Mouse (Mus musculus) neural tube, embryonic 15.5 days (tissue): Measurements from ENCODE around the gene Pdcd2. TPM values are rescaled to one million over a fixed set of nuclear protein-coding genes. Genes with fewer than 3 reads are reported as not detected.

ENCODE experiments used
- ATAC-seq: fragments of 200-750 bp; cut with Nextera tagmentation; 2 replicates; pipeline ENCODE4 v1.8.0; 2017; ENCODE audit warnings: mild to moderate bottlenecking, moderate TSS enrichment, moderate library complexity; ENCODE audit not compliant: low FRiP score
- H3K27ac ChIP-seq: fragments of 300-500 bp; sonication (generic); replicated peaks from 2 replicates; pipeline ENCODE4 v1.5.1; 2015; ENCODE audit warnings: mild to moderate bottlenecking, inconsistent platforms
- H3K27me3 ChIP-seq: fragments of 300-500 bp; sonication (generic); replicated peaks from 2 replicates; pipeline ENCODE4 v1.6.1; 2015; ENCODE audit warnings: inconsistent platforms
- H3K36me3 ChIP-seq: fragments of 300-500 bp; sonication (generic); 2 replicates; pipeline ENCODE4 v1.6.1; 2015; ENCODE audit warnings: inconsistent platforms
- H3K4me1 ChIP-seq: fragments of 300-500 bp; sonication (generic); 2 replicates; pipeline ENCODE4 v1.6.1; 2015; ENCODE audit warnings: inconsistent platforms
- H3K4me2 ChIP-seq: fragments of 300-500 bp; sonication (generic); 2 replicates; pipeline ENCODE4 v1.6.1; 2015; ENCODE audit warnings: inconsistent platforms, mild to moderate bottlenecking, moderate library complexity
- H3K4me3 ChIP-seq: fragments of 300-500 bp; sonication (generic); replicated peaks from 2 replicates; pipeline ENCODE4 v1.5.1; 2015; ENCODE audit warnings: mild to moderate bottlenecking, inconsistent platforms
- H3K9ac ChIP-seq: fragments of 300-500 bp; sonication (generic); replicated peaks from 2 replicates; pipeline ENCODE4 v1.6.1; 2015; ENCODE audit warnings: mild to moderate bottlenecking, inconsistent platforms
- H3K9me3 ChIP-seq: fragments of 300-500 bp; sonication (generic); replicated peaks from 2 replicates; pipeline ENCODE4 v1.6.1; 2016; ENCODE audit warnings: inconsistent platforms
- WGBS: fragments of 180-500 bp; shearing (Covaris S2); methylation state at CpG from one replicate; pipeline ENCODE4 v1.1.7; 2015; ENCODE audit warnings: mixed read lengths; 5-methylcytosine and 5-hydroxymethylcytosine counted together
- polyA plus RNA-seq: library from polyadenylated mRNA; unstranded; fragments of >200 nt; fragmentation: Nextera tagmentation; extraction: Ambion mirVana; gene quantifications from 2 replicates; pipeline ENCODE4 v1.2.1, GENCODE M21; 2015

Pdcd2 gene
- polyA plus RNA-seq, 1 experiment from 2014 or later, result 63.4 TPM

- WGBS, result 16% methylated on average over 8 of the region's 8 CpGs
- Histone ChIP-seq H3K4me3 (peak overlapping the region; percentile 51), H3K9me3 (no peaks in the 10 kb centered on the region), H3K27ac (no peak overlapping the region), H3K4me1 (peaks cover 13% of the 10 kb centered on the region; the same call in 1 of the 2 replicates), H3K4me2 (peak overlapping the region; percentile 95), H3K36me3 (no peaks in the 10 kb centered on the region), H3K9ac (peak overlapping the region; percentile 48; the same call in 1 of the 2 replicates), H3K27me3 (peaks cover 11% of the 10 kb centered on the region)
- no peak for ATAC-seq
These were observed 8.8 kb upstream of the Pdcd2 start for GRCm38 (mm10) chr17:15535943-15536342.

- ATAC-seq, result no peak
- Histone ChIP-seq H3K27ac (no peak overlapping the region), H3K9ac (no peak overlapping the region), H3K27me3 (peaks cover 11% of the 10 kb centered on the region), H3K4me2 (peak overlapping the region; percentile 95; the same call in 1 of the 2 replicates), H3K9me3 (no peaks in the 10 kb centered on the region), H3K4me3 (no peak overlapping the region), H3K36me3 (no peaks in the 10 kb centered on the region), H3K4me1 (peaks cover 13% of the 10 kb centered on the region; the same call in 1 of the 2 replicates)
- 72% methylated on average over 11 of the region's 11 CpGs for WGBS
These were observed 8.2 kb upstream of the Pdcd2 start for GRCm38 (mm10) chr17:15535162-15535800.

DNA sequence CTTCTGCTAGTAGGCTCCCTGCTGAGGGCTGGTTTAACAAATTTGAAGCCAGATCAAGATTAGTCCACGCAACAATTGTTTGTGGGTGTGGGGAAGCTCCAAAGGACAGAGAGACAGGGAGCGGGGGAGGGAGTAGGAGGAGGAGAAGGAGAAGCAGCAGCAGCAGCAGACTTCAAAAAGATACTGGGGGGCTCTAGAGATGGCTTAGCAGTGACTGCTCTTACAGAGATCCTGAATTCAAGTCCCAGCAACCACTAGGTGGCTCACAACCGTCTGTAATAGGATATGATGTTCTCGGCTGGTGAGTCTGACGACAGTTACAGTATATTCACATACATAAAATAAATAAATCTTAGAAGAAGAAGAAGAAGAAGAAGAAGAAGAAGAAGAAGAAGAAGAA is 3.0 kb upstream of the Pdcd2 start:
- no peak for ATAC-seq
- H3K9me3 ChIP-seq, result no peaks in the 10 kb centered on the region
- peaks cover 2% of the 10 kb centered on the region for H3K27me3 ChIP-seq
- no peak overlapping the region for H3K4me2 ChIP-seq
- no peak overlapping the region for H3K4me3 ChIP-seq
- peaks cover 18% of the 10 kb centered on the region for H3K4me1 ChIP-seq
- H3K9ac ChIP-seq, result no peak overlapping the region
- H3K27ac ChIP-seq, result no peak overlapping the region
- no peaks in the 10 kb centered on the region for H3K36me3 ChIP-seq
- WGBS, result 10% methylated on average over 5 of the region's 5 CpGs

DNA sequence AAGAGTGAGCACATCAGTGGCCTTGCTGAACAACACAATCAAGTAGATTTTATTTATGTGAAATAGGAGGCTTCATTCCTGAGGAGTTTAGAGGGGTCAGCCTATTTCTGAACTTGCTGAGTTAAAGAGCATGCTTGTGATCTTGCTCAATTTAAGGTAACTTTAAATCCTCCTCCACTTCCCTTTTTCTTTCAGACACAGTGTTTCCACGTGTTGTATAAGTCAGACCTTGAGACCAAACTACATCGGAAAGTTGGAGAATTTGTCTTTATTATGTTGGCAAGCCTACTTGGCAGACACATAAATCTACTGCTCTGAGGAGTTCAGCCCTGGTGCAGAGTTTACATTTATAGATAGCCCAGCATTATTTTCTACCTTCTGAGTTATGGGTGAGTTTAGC is 1.8 kb upstream of the Pdcd2 start:
- Histone ChIP-seq H3K4me3 (no peak overlapping the region), H3K27me3 (no peaks in the 10 kb centered on the region), H3K9me3 (no peaks in the 10 kb centered on the region), H3K36me3 (peaks cover 8% of the 10 kb centered on the region), H3K4me1 (peaks cover 18% of the 10 kb centered on the region), H3K4me2 (no peak overlapping the region), H3K27ac (no peak overlapping the region), H3K9ac (no peak overlapping the region)
- 86% methylated on average over 2 of the region's 2 CpGs for WGBS
- no peak for ATAC-seq

DNA sequence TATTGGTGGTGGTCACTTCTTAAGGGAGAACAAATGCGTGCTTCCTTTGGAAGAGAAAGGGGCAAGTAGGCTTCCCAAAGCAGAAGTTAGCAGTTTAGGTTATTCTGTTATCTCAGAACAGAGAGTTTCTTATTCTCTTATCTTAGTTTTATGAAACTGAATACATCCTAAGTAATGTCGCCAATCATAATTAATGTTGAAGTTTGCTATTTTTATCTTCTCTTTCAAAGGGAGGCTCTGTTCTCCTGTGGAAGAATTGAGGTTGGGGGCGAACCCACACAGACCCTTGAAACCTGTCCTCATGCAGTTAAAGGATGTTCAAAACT is 673 bp upstream of the Pdcd2 start:
- peak overlapping the region; percentile 89; the same call in 1 of the 2 replicates for H3K27ac ChIP-seq
- peaks cover 14% of the 10 kb centered on the region for H3K36me3 ChIP-seq
- 62% methylated on average over 3 of the region's 3 CpGs for WGBS
- H3K4me3 ChIP-seq, result peak overlapping the region; percentile 97
- H3K27me3 ChIP-seq, result no peaks in the 10 kb centered on the region
- peaks cover 18% of the 10 kb centered on the region for H3K4me1 ChIP-seq
- no peaks in the 10 kb centered on the region for H3K9me3 ChIP-seq
- no peak for ATAC-seq
- H3K9ac ChIP-seq, result peak overlapping the region; percentile 96
- H3K4me2 ChIP-seq, result peak overlapping the region; percentile 74

DNA sequence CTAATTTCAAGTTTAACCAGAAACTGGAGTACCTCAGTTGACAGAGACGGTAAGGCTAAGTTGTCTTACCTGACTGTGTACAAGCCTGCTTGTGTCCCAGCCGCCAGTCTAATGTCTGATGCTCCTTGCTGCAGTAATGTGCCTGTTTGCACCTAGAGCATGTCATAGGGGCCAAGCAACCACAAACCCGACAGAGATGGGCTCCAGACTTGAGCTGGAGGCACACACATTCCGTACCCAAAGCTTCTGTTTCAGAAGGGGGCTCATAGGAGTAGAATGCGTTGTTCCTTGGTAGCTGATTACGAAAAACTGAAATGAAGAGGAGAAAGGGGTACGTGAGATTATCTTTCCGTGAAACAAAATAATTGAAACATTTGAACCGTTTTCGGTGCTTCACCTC is 797 bp downstream of the Pdcd2 start:
- Histone ChIP-seq H3K27me3 (no peaks in the 10 kb centered on the region), H3K4me1 (peaks cover 18% of the 10 kb centered on the region), H3K9me3 (no peaks in the 10 kb centered on the region), H3K36me3 (peaks cover 26% of the 10 kb centered on the region), H3K4me2 (peak overlapping the region; percentile 74), H3K4me3 (peak overlapping the region; percentile 97), H3K27ac (peak overlapping the region; percentile 89; the same call in 1 of the 2 replicates), H3K9ac (peak overlapping the region; percentile 96)
- 11% methylated on average over 10 of the region's 10 CpGs for WGBS
- no peak for ATAC-seq

DNA sequence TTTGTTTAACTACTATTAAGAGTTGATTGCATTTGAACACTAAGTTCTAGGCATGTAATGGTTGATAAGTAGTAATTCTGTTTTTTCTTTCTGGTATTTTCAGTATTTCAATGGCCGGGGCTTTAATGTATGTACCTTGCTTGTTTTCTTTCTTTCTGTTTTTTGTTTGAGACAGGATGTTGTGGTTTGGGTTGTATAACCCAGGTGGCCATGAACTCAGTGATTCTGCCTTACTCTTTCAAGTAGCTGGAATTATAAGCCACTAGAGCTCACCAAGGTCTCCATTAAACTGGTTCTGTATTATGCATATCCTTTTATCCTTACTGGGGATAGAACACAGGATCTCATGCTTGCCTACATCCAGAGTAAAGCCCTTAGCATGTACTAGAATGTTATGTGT is 8.3 kb downstream of the Pdcd2 start:
- Histone ChIP-seq H3K4me1 (no peaks in the 10 kb centered on the region), H3K27me3 (no peaks in the 10 kb centered on the region), H3K4me3 (no peak overlapping the region), H3K9me3 (no peaks in the 10 kb centered on the region), H3K9ac (no peak overlapping the region), H3K27ac (no peak overlapping the region), H3K4me2 (no peak overlapping the region), H3K36me3 (peaks cover 84% of the 10 kb centered on the region)
- 97% methylated on average over 1 of the region's 1 CpGs for WGBS
- ATAC-seq, result no peak

GRCm38 (mm10) chr17:15518186-15518585 is 8.9 kb downstream of the Pdcd2 start:
- 93% methylated on average over 5 of the region's 5 CpGs for WGBS
- H3K4me2 ChIP-seq, result no peak overlapping the region
- no peak for ATAC-seq
- no peaks in the 10 kb centered on the region for H3K27me3 ChIP-seq
- no peaks in the 10 kb centered on the region for H3K4me1 ChIP-seq
- peaks cover 87% of the 10 kb centered on the region for H3K36me3 ChIP-seq
- H3K9ac ChIP-seq, result no peak overlapping the region
- no peaks in the 10 kb centered on the region for H3K9me3 ChIP-seq
- no peak overlapping the region for H3K27ac ChIP-seq
- H3K4me3 ChIP-seq, result no peak overlapping the region

DNA sequence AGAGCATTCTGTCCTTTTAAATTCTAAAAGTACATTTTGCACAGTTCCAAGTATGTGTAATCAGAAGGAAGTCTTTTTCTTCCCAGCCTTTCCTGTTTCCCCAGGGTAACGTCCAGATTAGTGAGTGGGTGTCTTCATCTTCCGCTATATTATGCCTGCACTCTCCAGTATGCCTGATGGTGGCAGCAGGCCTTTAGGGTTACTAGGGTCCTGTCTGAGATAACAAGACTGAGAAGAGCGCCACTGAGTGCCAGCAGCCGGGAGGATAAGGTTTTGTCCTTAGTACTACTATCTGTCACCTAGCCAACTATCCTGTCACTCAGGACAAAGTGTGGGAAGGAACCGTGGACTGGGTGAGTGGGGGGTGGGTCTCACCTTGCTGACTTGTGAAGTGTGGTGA is 9.3 kb downstream of the Pdcd2 start:
- Histone ChIP-seq H3K36me3 (peaks cover 84% of the 10 kb centered on the region), H3K27me3 (no peaks in the 10 kb centered on the region), H3K4me3 (no peak overlapping the region), H3K9me3 (no peaks in the 10 kb centered on the region), H3K4me2 (no peak overlapping the region), H3K4me1 (no peaks in the 10 kb centered on the region), H3K27ac (no peak overlapping the region), H3K9ac (no peak overlapping the region)
- WGBS, result 80% methylated on average over 5 of the region's 5 CpGs
- no peak for ATAC-seq

DNA sequence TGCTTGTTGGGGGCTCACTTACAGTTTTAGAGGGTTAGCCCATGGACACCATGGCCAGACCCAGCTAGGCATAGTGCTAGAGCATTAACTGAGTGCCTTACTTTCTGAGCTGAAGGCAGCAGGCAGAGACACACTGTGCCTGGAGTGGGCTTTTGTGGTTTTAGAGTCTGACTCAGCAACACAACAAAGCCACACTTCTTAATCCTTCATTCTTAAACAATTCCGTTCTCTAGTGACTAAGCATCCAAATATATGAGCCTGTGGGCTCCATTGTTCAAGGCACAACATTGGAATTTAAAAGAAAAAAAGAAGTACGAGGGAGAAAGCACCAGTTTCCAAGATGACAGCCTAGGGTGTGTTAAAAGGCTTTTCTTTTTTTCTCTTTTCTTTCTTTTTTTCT is 16.4 kb downstream of the Pdcd2 start:
- no peak for ATAC-seq
- 34% methylated on average over 2 of the region's 2 CpGs for WGBS

DNA sequence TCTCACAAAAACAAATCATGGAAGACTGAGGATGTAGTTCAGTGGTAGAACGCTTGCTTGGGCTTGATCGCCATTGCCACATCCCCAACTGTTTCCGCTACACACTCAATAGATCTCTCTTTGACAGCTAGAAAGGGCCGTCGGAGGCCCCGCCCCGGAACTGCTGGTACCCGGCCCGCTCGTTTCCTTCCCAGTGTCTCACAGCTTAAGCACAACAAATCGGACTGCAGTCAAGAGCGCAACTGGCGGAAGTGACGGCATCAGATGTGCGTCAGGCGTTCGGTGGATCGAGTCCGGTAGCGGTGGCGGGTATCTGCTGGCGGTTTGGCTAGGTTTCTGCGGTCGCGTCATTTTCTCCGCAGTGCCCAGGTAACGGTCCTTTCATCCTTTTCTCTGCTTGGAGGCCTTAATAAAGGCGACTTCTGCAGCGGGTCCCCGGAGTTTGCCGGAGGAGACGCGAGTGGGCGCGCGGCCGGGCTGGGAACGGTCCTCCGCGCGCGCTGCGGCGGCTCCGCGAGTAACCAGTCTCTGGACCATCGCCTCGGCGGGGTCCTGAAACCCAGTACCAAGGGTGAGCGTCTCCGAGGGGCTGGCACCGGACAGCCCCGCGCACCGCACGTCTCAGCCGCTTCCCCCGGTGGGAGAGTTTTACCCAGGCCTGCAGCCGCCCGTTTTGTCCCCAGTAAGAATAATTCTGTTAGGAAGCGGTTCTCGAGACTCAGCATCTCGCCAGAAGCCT is 27.3 kb downstream of the Pdcd2 start, which contains the start of the genes Psmb1 and Tbp:
Gene Psmb1 (minus strand): TSS at position 96 of the 739 bp plus-strand sequence.
Gene Tbp (plus strand): TSS at position 233 of the 739 bp plus-strand sequence.
- under 1% methylated on average over 60 of the region's 63 CpGs for WGBS
- peaks cover 17% of the 10 kb centered on the region for H3K36me3 ChIP-seq
- H3K27ac ChIP-seq, result peak within 1 kb of the TSS; percentile 92
- no peaks in the 10 kb centered on the region for H3K27me3 ChIP-seq
- peak within 1 kb of the TSS; percentile 81 for H3K9ac ChIP-seq
- peak; percentile 92 for ATAC-seq
- H3K4me2 ChIP-seq, result peak within 1 kb of the TSS; percentile 90
- peak within 1 kb of the TSS; percentile 95 for H3K4me3 ChIP-seq
- no peaks in the 10 kb centered on the region for H3K9me3 ChIP-seq
- H3K4me1 ChIP-seq, result peaks cover 43% of the 10 kb centered on the region

More for the DNA sequence above, 16.4 kb downstream of the Pdcd2 start:
- H3K4me1 ChIP-seq, result no peaks in the 10 kb centered on the region
- H3K27me3 ChIP-seq, result no peaks in the 10 kb centered on the region
- no peak overlapping the region for H3K27ac ChIP-seq
- H3K4me2 ChIP-seq, result no peak overlapping the region
- peaks cover 90% of the 10 kb centered on the region for H3K36me3 ChIP-seq
- H3K9me3 ChIP-seq, result no peaks in the 10 kb centered on the region
- H3K4me3 ChIP-seq, result no peak overlapping the region
- H3K9ac ChIP-seq, result no peak overlapping the region

DNA sequence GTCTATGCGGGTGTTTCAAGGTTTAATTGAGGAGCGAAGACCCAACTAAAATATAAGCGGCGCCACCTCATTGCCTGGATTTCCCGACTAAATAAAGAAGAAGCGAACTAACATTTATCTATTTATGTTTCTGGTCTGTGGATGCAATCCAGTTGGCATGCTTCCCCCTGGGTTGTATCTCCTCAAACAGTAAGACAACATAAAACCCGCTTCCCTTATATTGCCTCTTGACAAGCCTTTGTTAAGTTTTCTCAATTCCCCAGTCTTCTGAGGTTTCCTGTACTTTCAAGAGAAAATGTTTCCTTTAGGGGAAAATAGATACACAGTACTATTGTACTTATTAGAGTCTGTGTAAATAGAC is 28.4 kb downstream of the Pdcd2 start:
- peaks cover 12% of the 10 kb centered on the region for H3K36me3 ChIP-seq
- WGBS, result 48% methylated on average over 7 of the region's 7 CpGs
- no peak for ATAC-seq
- H3K27me3 ChIP-seq, result no peaks in the 10 kb centered on the region
- peak overlapping the region; percentile 90 for H3K4me2 ChIP-seq
- peak overlapping the region; percentile 92 for H3K27ac ChIP-seq
- H3K4me1 ChIP-seq, result peaks cover 46% of the 10 kb centered on the region
- no peaks in the 10 kb centered on the region for H3K9me3 ChIP-seq
- H3K9ac ChIP-seq, result peak overlapping the region; percentile 71
- peak overlapping the region; percentile 95 for H3K4me3 ChIP-seq
